Mouse (Mus musculus) ES-E14 (cell line): ENCODE results near the gene Ubac1.

Source experiments
- CHD2 ChIP-seq: IDR thresholded peaks from 2 replicates; pipeline ENCODE4 v1.6.1; 2014; ENCODE audit warnings: mild to moderate bottlenecking, low read depth, low read length, inconsistent platforms
- HCFC1 ChIP-seq: IDR thresholded peaks from 2 replicates; pipeline ENCODE4 v1.6.1; 2012; ENCODE audit warnings: low read length, inconsistent platforms, borderline replicate concordance; ENCODE audit not compliant: insufficient read depth
- ZNF384 ChIP-seq: IDR thresholded peaks from 2 replicates; pipeline ENCODE4 v1.6.1; 2012; ENCODE audit warnings: low read depth, low read length, inconsistent platforms

GRCm38 (mm10) chr2:26017326-26017725, 4.2 kb downstream of the Ubac1 start:
- TF ChIP-seq CHD2 (no peak), HCFC1 (no peak), ZNF384 (no peak)
